Mouse (Mus musculus) kidney, postnatal 14 days (tissue): Measurements from ENCODE around the gene Gm3776.
"Not testable (repeated sequence)": the region's sequence is repeated elsewhere in the genome, so short reads cannot be mapped to it uniquely, and the experiment has no call there.

Experiments used
- DNase-seq: peaks from one replicate; pipeline ENCODE4 v3.0.0; 2022; ENCODE audit warnings: mixed read lengths

The Gm3776 gene

DNA sequence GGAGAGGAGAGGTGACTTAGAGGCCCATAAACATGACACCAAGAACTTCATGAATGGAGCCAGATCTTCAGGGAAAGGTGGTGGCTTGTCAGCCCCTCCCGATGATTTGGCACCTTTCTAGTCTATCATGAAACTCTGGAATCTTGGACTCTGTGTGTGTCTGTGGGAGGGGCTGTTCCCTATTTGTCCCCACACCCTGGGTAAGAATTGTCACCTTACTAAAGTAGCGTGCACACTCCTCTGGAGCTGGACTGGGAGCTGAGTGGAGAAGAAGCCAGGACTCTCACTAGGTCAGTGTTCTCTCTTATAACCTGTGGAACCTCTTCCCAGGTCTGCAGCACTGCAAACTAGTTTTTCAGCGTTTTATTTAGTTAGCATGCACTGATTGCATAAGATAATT lies at the start of gene Gm3776:
Gm3776 (plus strand) TSS at position 216 of the 400 bp plus-strand sequence.
- not testable (repeated sequence) for DNase-seq

DNA sequence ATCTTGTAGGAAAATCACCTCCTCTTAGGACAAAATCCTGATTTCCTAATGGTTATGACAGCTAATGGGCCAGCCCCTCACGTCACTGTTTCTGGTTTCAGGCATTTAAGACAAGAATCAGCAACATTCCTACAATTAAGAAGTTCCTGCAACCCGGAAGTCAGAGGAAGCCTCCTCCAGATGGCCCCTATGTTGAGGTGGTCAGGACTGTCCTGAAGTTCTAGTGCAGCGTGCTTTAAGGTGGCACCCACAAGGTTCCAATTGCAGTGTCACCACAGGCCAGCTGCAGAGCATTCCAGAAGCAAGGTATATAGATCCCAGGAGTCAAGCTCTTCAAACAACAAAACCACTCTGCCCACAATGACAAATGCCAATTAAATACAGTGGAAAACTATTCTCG lies 48.0 kb upstream of the Gm3776 start:
- no peak for DNase-seq

DNA sequence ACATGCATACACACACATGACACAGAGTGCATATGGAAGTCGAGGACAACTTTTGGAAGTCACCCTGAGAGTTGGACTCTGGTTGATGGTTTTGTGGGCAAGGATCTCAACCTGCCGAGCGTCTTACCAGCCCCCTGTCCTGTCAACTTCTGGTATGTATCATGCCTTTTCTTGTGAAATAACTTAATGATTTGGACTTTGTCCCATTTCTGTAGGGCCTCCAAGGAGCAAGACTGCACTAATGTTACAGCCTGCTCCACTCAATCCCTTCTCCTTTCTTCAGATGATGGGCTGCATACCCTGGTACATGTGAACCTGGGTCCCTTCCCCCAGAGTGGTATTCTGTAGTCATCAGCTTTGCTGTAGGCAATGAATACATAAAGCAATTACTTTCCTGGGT lies 46.9 kb upstream of the Gm3776 start:
- DNase-seq: no peak

GRCm38 (mm10) chr9:78210821-78211220 lies 46.1 kb upstream of the Gm3776 start:
- no peak for DNase-seq

GRCm38 (mm10) chr9:78211521-78211920 lies 45.4 kb upstream of the Gm3776 start:
- no peak for DNase-seq

DNA sequence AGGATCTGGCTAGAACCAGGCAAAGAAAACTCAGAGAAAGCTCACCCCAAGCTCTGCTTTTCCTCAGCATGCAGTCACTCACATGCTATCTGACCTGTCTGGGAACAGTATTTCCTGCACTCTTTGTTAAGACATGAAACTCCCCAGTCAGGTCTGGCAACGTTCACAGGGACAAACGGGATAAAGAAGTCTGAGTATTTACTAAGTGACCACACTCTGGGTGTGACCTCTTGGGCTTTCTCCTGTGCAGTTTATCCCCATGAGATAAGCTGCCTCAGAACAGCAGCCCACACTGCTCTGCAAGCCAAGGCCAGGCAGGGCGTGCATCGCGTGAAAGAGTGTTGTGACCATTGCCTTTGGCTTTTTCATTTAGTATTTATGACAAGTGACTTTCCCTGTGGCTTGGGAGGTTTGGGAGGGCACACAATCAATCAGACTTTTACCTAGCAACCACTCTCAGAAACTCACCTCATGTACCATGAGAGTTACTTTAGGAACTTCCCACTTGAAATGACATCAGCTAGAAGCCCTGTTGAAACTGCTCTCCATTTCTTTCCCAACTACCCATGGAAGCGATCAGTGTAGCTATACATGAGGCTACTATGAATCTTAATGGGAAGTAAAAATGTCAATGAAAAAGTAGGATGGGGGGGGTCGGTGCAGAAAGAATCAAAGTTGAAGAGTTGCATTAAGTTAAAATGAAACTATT lies 44.4 kb upstream of the Gm3776 start:
- no peak for DNase-seq

- no peak for DNase-seq
Measured at GRCm38 (mm10) chr9:78217074-78217473, 39.9 kb upstream of the Gm3776 start.

GRCm38 (mm10) chr9:78222616-78223015 lies 34.3 kb upstream of the Gm3776 start:
- no peak for DNase-seq

DNA sequence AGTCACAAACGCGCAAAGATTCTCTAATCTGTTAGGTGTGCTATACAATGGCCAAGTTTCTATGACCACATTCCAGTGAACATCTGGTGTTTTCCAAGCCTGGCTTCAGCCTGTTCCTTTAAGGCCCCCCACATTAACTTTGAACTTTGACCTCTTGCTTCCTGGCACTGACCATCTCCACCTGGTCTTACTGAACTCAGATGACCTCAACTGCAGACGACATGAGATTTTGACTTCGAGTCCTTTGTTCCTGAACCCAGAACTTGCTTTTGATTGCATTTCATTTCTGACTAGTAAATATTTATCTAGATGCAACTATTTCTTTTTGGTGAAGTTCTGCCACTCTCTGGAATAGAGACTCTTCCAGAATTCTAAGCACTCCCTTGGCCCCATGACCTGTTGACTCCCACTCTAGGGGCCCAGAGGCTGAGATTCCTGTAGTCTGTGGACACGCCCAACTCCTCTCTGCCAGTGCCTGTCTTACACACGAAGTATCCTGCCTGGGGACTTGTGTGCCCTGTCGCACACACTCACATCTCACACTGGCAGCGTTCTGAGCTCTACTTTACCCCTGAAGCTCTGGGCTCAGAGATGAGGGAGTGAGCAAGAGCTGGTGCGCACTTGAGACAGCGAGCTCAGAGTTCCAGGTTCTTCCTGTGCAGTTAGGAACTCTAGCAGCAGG lies 33.6 kb upstream of the Gm3776 start:
- DNase-seq: peak; percentile 19

DNA sequence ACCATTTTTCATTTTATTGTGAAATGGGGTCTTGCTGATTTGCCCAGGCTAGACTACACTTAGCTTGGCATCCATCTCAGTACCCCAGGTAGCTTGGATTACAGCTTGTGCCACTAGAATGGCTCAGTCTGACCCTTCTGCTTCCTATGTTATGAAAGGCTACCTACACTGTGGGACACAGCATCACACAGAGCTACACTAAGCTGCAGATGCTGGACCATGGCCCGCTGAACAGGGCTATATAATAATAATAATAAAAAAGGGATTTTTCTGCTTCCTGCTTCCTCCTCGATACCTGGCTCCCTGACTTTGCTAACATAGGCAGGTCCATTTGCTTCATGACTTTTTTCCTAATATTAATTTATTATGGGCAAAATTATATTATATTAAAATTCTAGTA lies 32.5 kb upstream of the Gm3776 start:
- no peak for DNase-seq

DNA sequence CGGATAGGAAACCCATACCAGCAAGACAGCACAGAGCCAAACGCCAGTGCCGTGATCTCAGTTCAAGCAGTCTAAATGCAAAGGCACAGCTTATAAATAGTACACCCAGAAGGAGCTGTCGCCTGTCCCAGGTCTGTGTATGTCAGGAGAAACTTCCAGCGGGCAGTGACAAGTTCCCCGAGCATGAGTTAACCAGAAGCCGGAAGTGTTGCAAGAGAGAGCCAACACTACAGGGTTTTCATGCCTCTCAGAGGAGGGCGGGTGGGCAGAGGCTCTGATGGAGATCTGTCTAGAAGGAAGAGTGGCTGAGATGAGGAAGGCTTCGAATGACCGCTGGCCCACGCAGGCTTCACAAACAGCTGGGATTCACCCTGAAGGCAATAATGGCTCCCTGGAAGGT lies 31.6 kb upstream of the Gm3776 start:
- DNase-seq: no peak

DNA sequence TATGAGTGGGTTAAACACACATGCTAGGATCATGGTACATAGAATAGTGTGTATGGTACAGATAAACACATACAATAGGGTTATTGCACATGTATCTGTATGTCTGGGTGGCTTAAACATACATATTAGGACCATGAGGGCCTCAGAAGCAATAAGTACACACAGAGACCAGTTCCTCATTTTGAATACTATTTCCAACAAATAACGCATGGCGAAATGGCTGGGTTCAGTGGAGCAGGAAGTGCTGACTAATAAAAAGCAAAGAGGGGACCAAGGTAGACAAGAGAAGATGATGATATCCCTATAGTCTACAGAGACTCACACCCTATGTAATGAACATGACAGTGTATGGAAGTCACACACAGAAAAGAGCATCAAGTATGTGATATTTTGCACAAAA lies 28.8 kb upstream of the Gm3776 start:
- no peak for DNase-seq

DNA sequence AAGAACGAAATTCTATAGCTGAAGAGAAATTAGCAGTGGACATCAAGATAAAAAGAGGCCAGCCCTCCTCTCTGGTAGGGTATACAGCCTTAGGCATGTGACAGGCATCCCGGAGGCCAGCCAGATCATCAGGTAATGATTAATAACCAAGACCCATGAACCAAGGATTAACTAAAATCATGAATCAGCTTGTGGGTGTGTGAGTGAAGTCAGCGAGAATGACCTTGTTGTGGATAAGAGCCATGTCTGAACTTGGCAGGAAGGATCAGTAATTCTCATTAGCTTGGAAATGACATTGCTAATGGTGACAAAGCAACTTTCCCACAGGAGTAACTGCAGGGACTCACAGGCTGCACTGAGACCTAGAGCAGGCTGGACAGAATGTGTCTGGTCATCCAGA lies 27.3 kb upstream of the Gm3776 start:
- DNase-seq: peak; percentile 61

DNA sequence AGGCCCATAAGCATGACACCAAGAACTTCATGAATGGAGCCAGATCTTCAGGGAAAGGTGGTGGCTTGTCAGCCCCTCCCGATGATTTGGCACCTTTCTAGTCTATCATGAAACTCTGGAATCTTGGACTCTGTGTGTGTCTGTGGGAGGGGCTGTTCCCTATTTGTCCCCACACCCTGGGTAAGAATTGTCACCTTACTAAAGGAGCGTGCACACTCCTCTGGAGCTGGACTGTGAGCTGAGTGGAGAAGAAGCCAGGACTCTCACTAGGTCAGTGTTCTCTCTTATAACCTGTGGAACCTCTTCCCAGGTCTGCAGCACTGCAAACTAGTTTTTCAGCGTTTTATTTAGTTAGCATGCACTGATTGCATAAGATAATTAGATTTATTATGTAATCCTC lies 26.5 kb upstream of the Gm3776 start, which contains the start of gene Gsta1:
Gsta1 (plus strand) TSS at position 196 of the 400 bp plus-strand sequence.
- not testable (repeated sequence) for DNase-seq

DNA sequence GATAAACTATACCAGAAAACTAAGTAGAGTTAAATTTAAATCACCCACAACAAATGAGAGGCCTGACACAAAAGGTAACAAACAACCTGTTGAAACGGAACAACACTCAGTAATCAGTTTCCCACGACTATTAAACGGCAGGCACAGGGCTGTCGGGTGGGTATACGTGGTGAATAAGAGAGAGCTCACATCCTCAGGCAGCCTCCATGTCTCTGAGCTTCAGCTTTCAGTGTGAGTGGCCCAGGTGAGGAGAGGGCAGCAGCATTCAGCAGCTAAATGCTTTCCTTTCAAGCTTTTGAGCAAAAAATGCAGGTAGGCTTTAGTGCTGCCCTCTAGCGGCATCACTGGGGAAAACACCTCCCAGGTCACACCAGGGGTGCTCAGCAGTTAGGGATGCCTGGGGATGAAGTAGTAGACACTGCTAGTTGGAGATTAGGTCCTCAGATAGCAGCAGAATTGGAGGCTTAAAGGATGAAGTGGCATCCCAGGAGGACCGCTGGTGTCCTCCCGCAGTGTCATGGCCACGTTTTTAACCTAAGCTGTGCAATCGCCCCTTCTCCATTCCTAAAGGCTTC lies 23.7 kb upstream of the Gm3776 start:
- not testable (repeated sequence) for DNase-seq

- DNase-seq: peak; percentile 61
Measured at GRCm38 (mm10) chr9:78255683-78256470, 1.1 kb upstream of the Gm3776 start.

GRCm38 (mm10) chr9:78259688-78260087 lies 2.8 kb downstream of the Gm3776 start:
- DNase-seq: peak; percentile 48

GRCm38 (mm10) chr9:78270945-78271344 lies 14.0 kb downstream of the Gm3776 start:
- not testable (repeated sequence) for DNase-seq

DNA sequence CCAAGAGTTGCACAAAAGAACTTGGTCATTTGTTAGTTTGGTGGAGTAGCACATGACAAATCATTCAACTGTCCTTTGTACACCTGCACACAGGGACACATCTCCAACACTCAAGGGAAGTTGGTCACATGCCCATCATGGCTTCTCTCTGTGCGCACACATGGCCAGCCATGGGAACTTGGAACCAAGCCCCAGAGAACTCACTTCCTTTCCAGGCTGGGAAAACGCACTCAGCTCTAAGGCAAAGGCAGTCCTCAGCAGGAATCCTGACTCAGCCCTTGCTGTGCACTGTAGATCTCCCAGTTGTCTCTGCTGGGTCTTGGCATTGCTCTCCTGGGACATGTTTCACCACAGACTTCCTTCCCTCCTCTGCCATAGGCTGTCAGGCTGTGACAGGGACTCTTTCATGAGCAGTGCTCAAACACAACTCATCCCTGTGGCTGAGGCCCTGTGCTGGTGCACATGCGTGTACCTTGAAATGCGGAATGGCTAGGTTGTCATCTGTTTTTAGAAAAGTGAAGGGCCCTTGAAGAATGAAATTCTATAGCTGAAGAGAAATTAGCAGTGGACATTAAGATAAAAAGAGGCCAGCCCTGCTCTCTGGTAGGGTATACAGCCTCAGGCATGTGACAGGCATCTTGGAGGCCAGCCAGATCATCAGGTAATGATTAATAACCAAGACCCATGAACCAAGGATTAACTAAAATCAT lies 25.2 kb downstream of the Gm3776 start:
- DNase-seq: peak; percentile 78

DNA sequence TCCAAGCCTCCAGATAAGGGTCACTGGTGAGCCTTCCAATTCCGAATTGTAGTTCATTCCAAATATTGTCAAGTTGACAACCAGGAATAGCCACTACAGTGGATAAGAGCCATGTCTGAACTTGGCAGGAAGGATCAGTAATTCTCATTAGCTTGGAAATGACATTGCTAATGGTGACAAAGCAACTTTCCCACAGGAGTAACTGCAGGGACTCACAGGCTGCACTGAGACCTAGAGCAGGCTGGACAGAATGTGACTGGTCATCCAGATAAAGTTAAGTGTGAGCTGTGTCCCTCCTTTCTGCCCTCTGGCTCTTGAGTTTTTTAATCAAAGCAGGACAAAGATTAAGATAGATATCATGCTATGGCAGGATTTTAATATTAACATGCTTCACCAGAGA lies 32.1 kb downstream of the Gm3776 start:
- DNase-seq: not testable (repeated sequence)

DNA sequence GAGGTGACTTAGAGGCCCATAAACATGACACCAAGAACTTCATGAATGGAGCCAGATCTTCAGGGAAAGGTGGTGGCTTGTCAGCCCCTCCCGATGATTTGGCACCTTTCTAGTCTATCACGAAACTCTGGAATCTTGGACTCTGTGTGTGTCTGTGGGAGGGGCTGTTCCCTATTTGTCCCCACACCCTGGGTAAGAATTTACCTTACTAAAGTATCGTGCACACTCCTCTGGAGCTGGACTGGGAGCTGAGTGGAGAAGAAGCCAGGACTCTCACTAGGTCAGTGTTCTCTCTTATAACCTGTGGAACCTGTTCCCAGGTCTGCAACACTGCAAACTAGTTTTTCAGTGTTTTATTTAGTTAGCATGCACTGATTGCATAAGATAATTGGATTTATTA lies 32.8 kb downstream of the Gm3776 start, which contains the start of gene Gm10639:
Gm10639 (plus strand) TSS at position 201 of the 400 bp plus-strand sequence.
- DNase-seq: not testable (repeated sequence)

GRCm38 (mm10) chr9:78292462-78292861 lies 35.5 kb downstream of the Gm3776 start:
- not testable (repeated sequence) for DNase-seq
